Mouse (Mus musculus) limb, embryonic 13.5 days (tissue): ENCODE measurements around the gene Ccdc188. TPM values are rescaled to one million over a fixed set of nuclear protein-coding genes. Genes with fewer than 3 reads are reported as not detected.
"Not testable (repeated sequence)": the region's sequence is repeated elsewhere in the genome, so short reads cannot be mapped to it uniquely, and the experiment has no call there.

Source experiments
- ATAC-seq: fragments of 200-750 bp; cut with Nextera tagmentation; 2 replicates; pipeline ENCODE4 v1.8.0; 2017; ENCODE audit warnings: low read depth, moderate number of reproducible peaks, moderate TSS enrichment; ENCODE audit not compliant: low FRiP score
- H3K27ac ChIP-seq: fragments of 300-500 bp; sonication (generic); 2 replicates; pipeline ENCODE4 v1.5.1; 2015; ENCODE audit warnings: inconsistent platforms, mild to moderate bottlenecking, moderate library complexity
- H3K27me3 ChIP-seq: fragments of 300-500 bp; sonication (generic); 2 replicates; pipeline ENCODE4 v1.6.1; 2015; ENCODE audit warnings: mild to moderate bottlenecking, inconsistent platforms
- H3K36me3 ChIP-seq: fragments of 300-500 bp; sonication (generic); 2 replicates; pipeline ENCODE4 v1.6.1; 2015; ENCODE audit warnings: inconsistent platforms, mild to moderate bottlenecking, moderate library complexity
- H3K4me1 ChIP-seq: fragments of 300-500 bp; sonication (generic); 2 replicates; pipeline ENCODE4 v1.6.1; 2015; ENCODE audit warnings: inconsistent platforms
- H3K4me2 ChIP-seq: fragments of 300-500 bp; sonication (generic); replicated peaks from 2 replicates; pipeline ENCODE4 v1.6.1; 2015; ENCODE audit warnings: inconsistent platforms, mild to moderate bottlenecking, moderate library complexity
- H3K4me3 ChIP-seq: fragments of 300-500 bp; sonication (generic); 2 replicates; pipeline ENCODE4 v1.5.1; 2015; ENCODE audit warnings: moderate library complexity, mild to moderate bottlenecking, inconsistent platforms
- H3K9ac ChIP-seq: fragments of 300-500 bp; sonication (generic); 2 replicates; pipeline ENCODE4 v1.6.1; 2015; ENCODE audit warnings: mild to moderate bottlenecking, inconsistent platforms
- H3K9me3 ChIP-seq: fragments of 300-500 bp; sonication (generic); 2 replicates; pipeline ENCODE4 v1.6.1; 2016; ENCODE audit warnings: inconsistent platforms
- WGBS: fragments of 180-500 bp; shearing (Covaris S2); methylation state at CpG from one replicate; pipeline ENCODE4 v1.1.7; 2015; 5-methylcytosine and 5-hydroxymethylcytosine counted together
- polyA plus RNA-seq: library from polyadenylated mRNA; unstranded; fragments of >200 nt; fragmentation: Nextera tagmentation; extraction: Ambion mirVana; gene quantifications from 2 replicates; pipeline ENCODE4 v1.2.1, GENCODE M21; 2015

Ccdc188 gene
- polyA plus RNA-seq, 1 experiment from 2014 or later: not detected

- no peak overlapping the region for H3K4me2 ChIP-seq
- no peaks in the 10 kb centered on the region for H3K36me3 ChIP-seq
- peaks cover 32% of the 10 kb centered on the region for H3K4me1 ChIP-seq
- no peak for ATAC-seq
- H3K9ac ChIP-seq: no peak overlapping the region
- H3K27me3 ChIP-seq: peaks cover 62% of the 10 kb centered on the region
- 69% methylated on average over 4 of the region's 4 CpGs for WGBS
- H3K27ac ChIP-seq: peak overlapping the region; percentile 58; the same call in 1 of the 2 replicates
- no peak overlapping the region for H3K4me3 ChIP-seq
- 0 out of 2 replicates have a peak, but pooled peaks cover 3% of the 10 kb centered on the region for H3K9me3 ChIP-seq
Observed at GRCm38 (mm10) chr16:18186798-18187197, 30.9 kb upstream of the Ccdc188 start.

GRCm38 (mm10) chr16:18187221-18187620, 30.5 kb upstream of the Ccdc188 start:
- no peak for ATAC-seq
- no peak overlapping the region for H3K9ac ChIP-seq
- H3K36me3 ChIP-seq: no peaks in the 10 kb centered on the region
- peaks cover 32% of the 10 kb centered on the region for H3K4me1 ChIP-seq
- WGBS: 90% methylated on average over 3 of the region's 3 CpGs
- H3K4me3 ChIP-seq: no peak overlapping the region
- H3K4me2 ChIP-seq: no peak overlapping the region
- H3K27me3 ChIP-seq: peaks cover 62% of the 10 kb centered on the region
- no peak overlapping the region for H3K27ac ChIP-seq
- 0 out of 2 replicates have a peak, but pooled peaks cover 3% of the 10 kb centered on the region for H3K9me3 ChIP-seq

- 77% methylated on average over 2 of the region's 2 CpGs for WGBS
- Histone ChIP-seq H3K4me3 (no peak overlapping the region), H3K4me1 (peaks cover 33% of the 10 kb centered on the region), H3K36me3 (no peaks in the 10 kb centered on the region), H3K9ac (no peak overlapping the region), H3K9me3 (0 out of 2 replicates have a peak, but pooled peaks cover 3% of the 10 kb centered on the region), H3K27me3 (peaks cover 51% of the 10 kb centered on the region), H3K4me2 (no peak overlapping the region), H3K27ac (no peak overlapping the region)
- ATAC-seq: no peak
Observed at GRCm38 (mm10) chr16:18191006-18191405, 26.7 kb upstream of the Ccdc188 start.

GRCm38 (mm10) chr16:18194208-18194985, 23.3 kb upstream of the Ccdc188 start:
- 51% methylated on average over 15 of the region's 15 CpGs for WGBS
- ATAC-seq: peak; percentile 42; the same call in 1 of the 2 replicates
- H3K4me1 ChIP-seq: peaks cover 48% of the 10 kb centered on the region

GRCm38 (mm10) chr16:18195068-18195467, 22.6 kb upstream of the Ccdc188 start:
- peaks cover 54% of the 10 kb centered on the region for H3K4me1 ChIP-seq
- H3K9me3 ChIP-seq: no peaks in the 10 kb centered on the region
- no peak overlapping the region for H3K9ac ChIP-seq
- H3K27ac ChIP-seq: no peak overlapping the region
- H3K4me2 ChIP-seq: no peak overlapping the region; the same call in 1 of the 2 replicates
- WGBS: 44% methylated on average over 5 of the region's 5 CpGs
- H3K4me3 ChIP-seq: no peak overlapping the region
- H3K36me3 ChIP-seq: no peaks in the 10 kb centered on the region
- no peak for ATAC-seq
- H3K27me3 ChIP-seq: peaks cover 60% of the 10 kb centered on the region

More at GRCm38 (mm10) chr16:18194208-18194985, 23.3 kb upstream of the Ccdc188 start:
- no peaks in the 10 kb centered on the region for H3K36me3 ChIP-seq
- H3K9ac ChIP-seq: peak overlapping the region; percentile 31; the same call in 1 of the 2 replicates
- no peak overlapping the region for H3K4me3 ChIP-seq
- H3K27ac ChIP-seq: no peak overlapping the region
- H3K4me2 ChIP-seq: no peak overlapping the region; the same call in 1 of the 2 replicates
- no peaks in the 10 kb centered on the region for H3K9me3 ChIP-seq
- peaks cover 60% of the 10 kb centered on the region for H3K27me3 ChIP-seq

- H3K9me3 ChIP-seq, H3K4me3 ChIP-seq, H3K36me3 ChIP-seq, ATAC-seq, H3K27ac ChIP-seq, H3K4me2 ChIP-seq, H3K9ac ChIP-seq: not testable (repeated sequence)
- 28% methylated on average over 3 of the region's 3 CpGs for WGBS
- H3K4me1 ChIP-seq: peaks cover 58% of the 10 kb centered on the region
- H3K27me3 ChIP-seq: peaks cover 59% of the 10 kb centered on the region
Observed at GRCm38 (mm10) chr16:18195561-18195960, 22.1 kb upstream of the Ccdc188 start.

- H3K4me2 ChIP-seq: no peak overlapping the region
- 72% methylated on average over 6 of the region's 6 CpGs for WGBS
- H3K4me1 ChIP-seq: peaks cover 66% of the 10 kb centered on the region
- no peak overlapping the region for H3K27ac ChIP-seq
- peaks cover 53% of the 10 kb centered on the region for H3K27me3 ChIP-seq
- no peak for ATAC-seq
- H3K9ac ChIP-seq: no peak overlapping the region; the same call in 1 of the 2 replicates
- H3K9me3 ChIP-seq: no peaks in the 10 kb centered on the region
- no peaks in the 10 kb centered on the region for H3K36me3 ChIP-seq
- no peak overlapping the region for H3K4me3 ChIP-seq
Observed at GRCm38 (mm10) chr16:18197881-18198280, 19.8 kb upstream of the Ccdc188 start.

- Histone ChIP-seq H3K9ac (peak overlapping the region; percentile 31; the same call in 1 of the 2 replicates), H3K9me3 (no peaks in the 10 kb centered on the region), H3K27ac (no peak overlapping the region), H3K36me3 (no peaks in the 10 kb centered on the region), H3K4me2 (peak overlapping the region; percentile 7; the same call in 1 of the 2 replicates), H3K4me1 (peaks cover 69% of the 10 kb centered on the region), H3K4me3 (no peak overlapping the region), H3K27me3 (peaks cover 51% of the 10 kb centered on the region)
- WGBS: 24% methylated on average over 10 of the region's 10 CpGs
- no peak for ATAC-seq
Observed at GRCm38 (mm10) chr16:18198365-18199098, 19.1 kb upstream of the Ccdc188 start.

GRCm38 (mm10) chr16:18200062-18200461, 17.6 kb upstream of the Ccdc188 start:
- no peaks in the 10 kb centered on the region for H3K9me3 ChIP-seq
- peak overlapping the region; percentile 4; the same call in 1 of the 2 replicates for H3K9ac ChIP-seq
- no peak overlapping the region for H3K4me2 ChIP-seq
- H3K27me3 ChIP-seq: peaks cover 50% of the 10 kb centered on the region
- H3K4me1 ChIP-seq: peaks cover 66% of the 10 kb centered on the region
- 0 out of 2 replicates have a peak overlapping the region, but pooled peaks have one; percentile 4 for H3K27ac ChIP-seq
- WGBS: 82% methylated on average over 2 of the region's 2 CpGs
- ATAC-seq: no peak
- no peaks in the 10 kb centered on the region for H3K36me3 ChIP-seq
- no peak overlapping the region for H3K4me3 ChIP-seq

- H3K4me2 ChIP-seq: no peak overlapping the region
- H3K4me3 ChIP-seq: no peak overlapping the region
- no peak overlapping the region for H3K27ac ChIP-seq
- peaks cover 58% of the 10 kb centered on the region for H3K4me1 ChIP-seq
- H3K9me3 ChIP-seq: no peaks in the 10 kb centered on the region
- no peak overlapping the region for H3K9ac ChIP-seq
- 27% methylated on average over 1 of the region's 1 CpGs for WGBS
- ATAC-seq: no peak
- no peaks in the 10 kb centered on the region for H3K36me3 ChIP-seq
- H3K27me3 ChIP-seq: peaks cover 47% of the 10 kb centered on the region
Observed at GRCm38 (mm10) chr16:18201620-18202019, 16.1 kb upstream of the Ccdc188 start.

- no peak for ATAC-seq
- no peak overlapping the region for H3K27ac ChIP-seq
- peaks cover 42% of the 10 kb centered on the region for H3K27me3 ChIP-seq
- WGBS: 93% methylated on average over 1 of the region's 1 CpGs
- H3K4me1 ChIP-seq: peaks cover 55% of the 10 kb centered on the region
- no peaks in the 10 kb centered on the region for H3K9me3 ChIP-seq
- no peaks in the 10 kb centered on the region for H3K36me3 ChIP-seq
- H3K4me3 ChIP-seq: no peak overlapping the region
- no peak overlapping the region for H3K4me2 ChIP-seq
- H3K9ac ChIP-seq: no peak overlapping the region
Observed at GRCm38 (mm10) chr16:18202061-18202460, 15.6 kb upstream of the Ccdc188 start.
